Mouse (Mus musculus) MEL (cell line): ENCODE data around the gene Lztfl1.

Experiments
- CTCF ChIP-seq, 3 experiments: IDR thresholded peaks in 2 of 3; conservative IDR thresholded peaks in 1 of 3; 2 replicates each; pipeline ENCODE4 v1.5.1; 2011 to 2012; ENCODE audit warnings: low read length in 3 of 3, low read depth in 2 of 3, mild to moderate bottlenecking in 2 of 3, improper control_type of control experiment in 1 of 3, inconsistent platforms in 1 of 3, mixed read lengths in 1 of 3, moderate library complexity in 1 of 3; ENCODE audit not compliant: control insufficient read depth in 1 of 3, insufficient read depth in 1 of 3, poor library complexity in 1 of 3, severe bottlenecking in 1 of 3
- E2F4 ChIP-seq: IDR thresholded peaks from 2 replicates; pipeline ENCODE4 v1.6.1; 2011; ENCODE audit warnings: low read depth, low read length, improper control_type of control experiment, borderline replicate concordance
- GATA1 ChIP-seq: IDR thresholded peaks from 2 replicates; pipeline ENCODE4 v1.6.1; 2011; ENCODE audit warnings: low read depth, low read length, improper control_type of control experiment
- KAT2A ChIP-seq: conservative IDR thresholded peaks from 2 replicates; pipeline ENCODE4 v1.6.1; 2012; ENCODE audit warnings: low read depth, low read length, improper control_type of control experiment, inconsistent platforms
- MAFK ChIP-seq: IDR thresholded peaks from 2 replicates; pipeline ENCODE4 v1.6.1; 2011; ENCODE audit warnings: low read depth, mild to moderate bottlenecking, low read length, improper control_type of control experiment, borderline replicate concordance
- MYC ChIP-seq: IDR thresholded peaks from 2 replicates; pipeline ENCODE4 v1.6.1; 2011; ENCODE audit warnings: low read depth, mild to moderate bottlenecking, low read length, improper control_type of control experiment, moderate library complexity
- NELFE ChIP-seq: IDR thresholded peaks from 2 replicates; pipeline ENCODE4 v1.6.1; 2011; ENCODE audit warnings: low read depth, low read length, improper control_type of control experiment
- NRF1 ChIP-seq: IDR thresholded peaks from 2 replicates; pipeline ENCODE4 v1.6.1; 2014; ENCODE audit warnings: low read depth, mild to moderate bottlenecking, inconsistent platforms, low read length, improper control_type of control experiment, moderate library complexity; ENCODE audit not compliant: poor library complexity, insufficient read depth, severe bottlenecking
- POLR2A ChIP-seq, 2 experiments: IDR thresholded peaks; 2 replicates each; pipeline ENCODE4 v1.6.1; 2011 to 2012; ENCODE audit warnings: low read length in 2 of 2, mild to moderate bottlenecking in 2 of 2, control low read depth in 1 of 2, improper control_type of control experiment in 1 of 2, low read depth in 1 of 2, moderate library complexity in 1 of 2; ENCODE audit not compliant: control insufficient read depth in 1 of 2, insufficient read depth in 1 of 2, poor library complexity in 1 of 2
- TBP ChIP-seq: IDR thresholded peaks from 2 replicates; pipeline ENCODE4 v1.8.0; 2011; ENCODE audit warnings: low read depth, low read length, improper control_type of control experiment
- UBTF ChIP-seq: IDR thresholded peaks from 2 replicates; pipeline ENCODE4 v1.6.1; 2012; ENCODE audit warnings: low read depth, mild to moderate bottlenecking, inconsistent platforms, low read length, improper control_type of control experiment, moderate library complexity, borderline replicate concordance; ENCODE audit not compliant: insufficient read depth

- TF ChIP-seq GATA1 (no peak), MYC (no peak), MAFK (no peak), UBTF (no peak), NELFE (no peak), E2F4 (no peak), CTCF (IDR thresholded peaks at IDR 0.05 in 2 of 3, conservative IDR thresholded peaks at IDR 0.05 in 1 of 3; ENCODE audit: control insufficient read depth in 1 of 3, insufficient read depth in 1 of 3, low read depth in 2 of 3, low read length in 3 of 3, poor library complexity in 1 of 3, severe bottlenecking in 1 of 3) (no peak), KAT2A (no peak), POLR2A (IDR thresholded peaks at IDR 0.05; ENCODE audit: control insufficient read depth in 1 of 2, insufficient read depth in 1 of 2, low read depth in 1 of 2, low read length in 2 of 2, poor library complexity in 1 of 2) (no peak), NRF1 (no peak), TBP (no peak)
Measured at GRCm38 (mm10) chr9:123760806-123761205, 43.3 kb upstream of the Lztfl1 start.
